Mouse (Mus musculus) neural tube, embryonic 11.5 days (tissue): ENCODE measurements around the gene Cwc25. TPM values are rescaled to one million over a fixed set of nuclear protein-coding genes. Genes with fewer than 3 reads are reported as not detected.

Experiments
- ATAC-seq: fragments of 200-750 bp; cut with Nextera tagmentation; 2 replicates; pipeline ENCODE4 v1.8.0; 2017; ENCODE audit warnings: moderate number of reproducible peaks, mild to moderate bottlenecking, moderate TSS enrichment, moderate library complexity; ENCODE audit not compliant: insufficient read depth, low FRiP score, low TSS enrichment
- DNase-seq: peaks from one replicate; pipeline ENCODE4 v3.0.0-alpha.2; 2015; ENCODE audit warnings: low spot score
- H3K27ac ChIP-seq: fragments of 300-500 bp; sonication (generic); 2 replicates; pipeline ENCODE4 v1.5.1; 2014; ENCODE audit warnings: low read depth, mild to moderate bottlenecking, low read length
- H3K27me3 ChIP-seq: fragments of 300-500 bp; sonication (generic); 2 replicates; pipeline ENCODE4 v1.6.1; 2014; ENCODE audit warnings: mild to moderate bottlenecking, low read length, mixed read lengths; ENCODE audit not compliant: control insufficient read depth, insufficient read depth
- H3K36me3 ChIP-seq: fragments of 300-500 bp; sonication (generic); 2 replicates; pipeline ENCODE4 v1.6.1; 2014; ENCODE audit warnings: mild to moderate bottlenecking, low read length, moderate library complexity, mixed read lengths; ENCODE audit not compliant: control insufficient read depth, insufficient read depth
- H3K4me1 ChIP-seq: fragments of 300-500 bp; sonication (generic); 2 replicates; pipeline ENCODE4 v1.6.1; 2014; ENCODE audit warnings: low read length, mixed read lengths; ENCODE audit not compliant: control insufficient read depth, insufficient read depth
- H3K4me2 ChIP-seq: fragments of 300-500 bp; sonication (generic); 2 replicates; pipeline ENCODE4 v1.6.1; 2014; ENCODE audit warnings: low read depth, mild to moderate bottlenecking, moderate library complexity
- H3K4me3 ChIP-seq: fragments of 300-500 bp; sonication (generic); 2 replicates; pipeline ENCODE4 v1.5.1; 2014; ENCODE audit warnings: low read depth, low read length
- H3K9ac ChIP-seq: fragments of 300-500 bp; sonication (generic); 2 replicates; pipeline ENCODE4 v1.6.1; 2014; ENCODE audit warnings: mild to moderate bottlenecking, low read length
- H3K9me3 ChIP-seq: fragments of 300-500 bp; sonication (generic); 2 replicates; pipeline ENCODE4 v1.6.1; 2016; ENCODE audit warnings: low read length; ENCODE audit not compliant: control insufficient read depth
- WGBS: fragments of 180-500 bp; shearing (Covaris S2); extraction: QIAGEN DNeasy Blood & Tissue Kit; methylation state at CpG from one replicate; pipeline ENCODE4 v1.1.7; 2014; 5-methylcytosine and 5-hydroxymethylcytosine counted together
- polyA plus RNA-seq: library from polyadenylated mRNA; unstranded; fragments of >200 nt; fragmentation: Nextera tagmentation; extraction: Ambion mirVana; gene quantifications from 2 replicates; pipeline ENCODE4 v1.2.1, GENCODE M21; 2014

Cwc25 gene
- polyA plus RNA-seq, 1 experiment from 2014 or later, result 13.7 TPM

- H3K27ac ChIP-seq, result no peak overlapping the region
- DNase-seq, result no peak
- no peaks in the 10 kb centered on the region for H3K27me3 ChIP-seq
- H3K4me1 ChIP-seq, result peaks cover 3% of the 10 kb centered on the region; the same call in 1 of the 2 replicates
- H3K4me3 ChIP-seq, result no peak overlapping the region
- no peak overlapping the region for H3K4me2 ChIP-seq
- no peaks in the 10 kb centered on the region for H3K36me3 ChIP-seq
- no peak overlapping the region for H3K9ac ChIP-seq
- WGBS, result 85% methylated on average over 14 of the region's 14 CpGs
- H3K9me3 ChIP-seq, result no peaks in the 10 kb centered on the region
- ATAC-seq, result no peak
Measured at GRCm38 (mm10) chr11:97771410-97771809, 5.1 kb upstream of the Cwc25 start.

DNA sequence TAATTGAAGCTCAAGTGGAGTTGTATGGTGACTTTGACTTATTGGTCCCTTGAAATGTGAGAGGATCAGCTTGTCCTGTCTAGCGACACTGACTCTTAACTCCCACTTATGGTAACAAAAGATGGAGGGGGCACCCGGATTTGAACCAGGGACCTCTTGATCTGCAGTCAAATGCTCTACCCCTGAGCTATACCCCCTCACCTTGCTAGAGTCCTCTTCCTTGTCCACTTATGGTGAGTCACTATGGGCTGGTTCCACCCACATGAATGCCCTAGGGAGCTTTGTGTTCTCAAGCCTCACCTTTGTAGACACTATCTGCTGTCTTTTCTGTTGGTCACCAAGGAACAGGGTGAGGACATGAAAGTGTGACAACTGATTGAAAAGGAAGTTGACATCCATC is 3.3 kb upstream of the Cwc25 start:
- H3K27me3 ChIP-seq, result no peaks in the 10 kb centered on the region
- 36% methylated on average over 2 of the region's 2 CpGs for WGBS
- no peak overlapping the region for H3K4me3 ChIP-seq
- H3K9ac ChIP-seq, result no peak overlapping the region
- peaks cover 8% of the 10 kb centered on the region; the same call in 1 of the 2 replicates for H3K4me1 ChIP-seq
- H3K4me2 ChIP-seq, result no peak overlapping the region
- no peak for DNase-seq
- H3K36me3 ChIP-seq, result no peaks in the 10 kb centered on the region
- no peak for ATAC-seq
- no peaks in the 10 kb centered on the region for H3K9me3 ChIP-seq
- no peak overlapping the region for H3K27ac ChIP-seq

DNA sequence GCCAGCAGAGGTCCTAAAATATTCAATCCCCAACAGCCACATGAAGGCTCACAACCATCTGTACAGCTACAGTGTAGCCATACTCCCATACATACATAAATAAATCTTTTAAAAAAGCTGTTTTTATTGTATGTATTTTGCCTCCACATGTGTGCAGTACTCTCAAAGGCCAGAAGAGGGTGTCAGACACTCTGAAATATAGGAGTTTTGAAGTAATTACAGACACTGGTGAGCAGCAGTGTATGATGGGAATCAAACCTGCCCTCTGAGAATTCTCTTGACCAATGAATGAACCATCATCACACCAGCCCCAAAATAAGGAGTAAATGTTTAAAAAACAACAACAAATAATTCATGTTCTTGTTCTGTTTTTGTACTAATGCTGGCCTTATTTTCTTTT is 4.7 kb downstream of the Cwc25 start:
- ATAC-seq (no peak), DNase-seq (no peak)
- H3K36me3 ChIP-seq, result peaks cover 10% of the 10 kb centered on the region

DNA sequence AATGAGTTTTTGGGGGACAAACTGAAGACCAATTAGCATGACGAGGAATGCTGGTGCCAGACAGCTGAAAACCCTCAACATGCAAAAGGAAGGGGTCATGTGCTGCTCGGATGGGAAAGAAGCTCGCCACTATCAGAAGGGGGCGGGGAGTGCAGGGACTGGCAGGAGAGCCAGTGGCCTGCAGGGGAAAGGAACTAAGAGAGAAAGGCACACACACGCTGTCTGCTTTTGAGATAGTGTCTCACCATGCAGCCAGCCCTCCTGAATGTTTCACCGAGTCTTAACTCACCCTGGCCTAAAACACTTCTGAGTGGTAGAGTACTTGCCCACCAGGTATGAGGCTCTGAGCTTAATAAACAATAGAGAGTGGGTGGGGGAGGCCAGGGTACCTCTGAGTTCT is 7.4 kb downstream of the Cwc25 start:
- 88% methylated on average over 6 of the region's 6 CpGs for WGBS
- H3K9ac ChIP-seq, result no peak overlapping the region; the same call in 1 of the 2 replicates
- no peaks in the 10 kb centered on the region for H3K4me1 ChIP-seq
- H3K9me3 ChIP-seq, result no peaks in the 10 kb centered on the region
- H3K27ac ChIP-seq, result no peak overlapping the region
- H3K4me2 ChIP-seq, result no peak overlapping the region
- ATAC-seq (no peak), DNase-seq (no peak)
- H3K4me3 ChIP-seq, result no peak overlapping the region
- peaks cover 12% of the 10 kb centered on the region for H3K36me3 ChIP-seq
- H3K27me3 ChIP-seq, result no peaks in the 10 kb centered on the region

More for the DNA sequence above, 4.7 kb downstream of the Cwc25 start:
- Histone ChIP-seq H3K9me3 (no peaks in the 10 kb centered on the region), H3K27ac (no peak overlapping the region), H3K4me2 (no peak overlapping the region), H3K4me3 (no peak overlapping the region), H3K9ac (no peak overlapping the region), H3K27me3 (no peaks in the 10 kb centered on the region), H3K4me1 (peaks cover 8% of the 10 kb centered on the region; the same call in 1 of the 2 replicates)

DNA sequence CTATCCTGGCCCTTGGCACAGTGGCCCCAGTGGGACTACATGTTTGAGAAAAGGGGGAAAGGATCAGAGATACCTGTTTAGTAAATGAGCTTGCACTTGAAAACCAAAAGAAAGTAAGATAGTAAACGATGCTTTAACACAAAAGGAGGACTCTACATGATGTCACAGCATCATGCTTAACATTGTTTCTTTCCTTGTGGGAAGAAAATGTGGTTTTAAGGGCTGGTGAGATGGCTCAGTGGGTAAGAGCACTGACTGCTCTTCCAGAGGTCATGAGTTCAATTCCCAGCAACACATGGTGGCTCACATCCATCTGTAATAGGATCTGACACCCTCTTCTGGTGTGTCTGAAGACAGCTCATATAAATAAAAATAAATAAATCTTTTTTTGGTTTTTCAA is 8.2 kb downstream of the Cwc25 start:
- ATAC-seq (no peak), DNase-seq (no peak)
- no peaks in the 10 kb centered on the region for H3K9me3 ChIP-seq
- no peak overlapping the region for H3K4me2 ChIP-seq
- no peak overlapping the region for H3K9ac ChIP-seq
- peaks cover 14% of the 10 kb centered on the region for H3K36me3 ChIP-seq
- no peaks in the 10 kb centered on the region for H3K27me3 ChIP-seq
- H3K27ac ChIP-seq, result no peak overlapping the region
- WGBS, result 87% methylated on average over 1 of the region's 1 CpGs
- H3K4me1 ChIP-seq, result no peaks in the 10 kb centered on the region
- no peak overlapping the region for H3K4me3 ChIP-seq

DNA sequence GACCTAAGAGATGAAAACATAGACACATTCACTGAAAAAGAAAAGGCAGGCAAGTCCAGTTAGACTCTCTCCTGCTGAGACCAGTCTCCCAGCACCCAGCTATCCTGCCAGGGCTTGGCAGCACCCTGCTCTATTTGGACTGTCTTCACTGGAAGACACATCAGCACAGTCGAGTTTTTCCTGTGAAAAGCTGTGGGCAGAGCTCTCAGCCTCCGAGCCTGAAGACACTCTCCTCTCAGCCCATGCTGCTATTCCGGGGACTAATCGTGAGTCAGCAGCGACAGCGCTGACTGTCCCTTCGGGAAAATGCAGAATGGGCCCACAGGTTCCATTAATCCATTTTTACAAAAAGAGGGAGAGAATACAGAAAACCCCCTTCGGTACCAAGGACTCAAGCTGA is 13.1 kb downstream of the Cwc25 start:
- Histone ChIP-seq H3K4me2 (no peak overlapping the region), H3K27ac (no peak overlapping the region), H3K9me3 (no peaks in the 10 kb centered on the region), H3K27me3 (no peaks in the 10 kb centered on the region), H3K4me1 (no peaks in the 10 kb centered on the region), H3K9ac (no peak overlapping the region), H3K36me3 (peaks cover 20% of the 10 kb centered on the region), H3K4me3 (no peak overlapping the region)
- 91% methylated on average over 8 of the region's 8 CpGs for WGBS
- DNase-seq, result no peak
- no peak for ATAC-seq

GRCm38 (mm10) chr11:97748496-97748895 is 17.9 kb downstream of the Cwc25 start:
- H3K36me3 ChIP-seq, result peaks cover 19% of the 10 kb centered on the region
- 86% methylated on average over 5 of the region's 5 CpGs for WGBS
- no peak overlapping the region for H3K27ac ChIP-seq
- no peak overlapping the region for H3K9ac ChIP-seq
- DNase-seq (no peak), ATAC-seq (no peak)
- no peak overlapping the region for H3K4me3 ChIP-seq
- peaks cover 1% of the 10 kb centered on the region; the same call in 1 of the 2 replicates for H3K4me1 ChIP-seq
- no peak overlapping the region for H3K4me2 ChIP-seq
- no peaks in the 10 kb centered on the region for H3K27me3 ChIP-seq
- no peaks in the 10 kb centered on the region for H3K9me3 ChIP-seq

- H3K4me3 ChIP-seq, result no peak overlapping the region
- DNase-seq (no peak), ATAC-seq (no peak)
- 94% methylated on average over 8 of the region's 8 CpGs for WGBS
- H3K36me3 ChIP-seq, result peaks cover 18% of the 10 kb centered on the region
- H3K4me1 ChIP-seq, result peaks cover 8% of the 10 kb centered on the region; the same call in 1 of the 2 replicates
- no peak overlapping the region for H3K9ac ChIP-seq
- H3K4me2 ChIP-seq, result no peak overlapping the region
- no peaks in the 10 kb centered on the region for H3K9me3 ChIP-seq
- no peaks in the 10 kb centered on the region for H3K27me3 ChIP-seq
- no peak overlapping the region for H3K27ac ChIP-seq
Measured at GRCm38 (mm10) chr11:97747773-97748172, 18.6 kb downstream of the Cwc25 start.

DNA sequence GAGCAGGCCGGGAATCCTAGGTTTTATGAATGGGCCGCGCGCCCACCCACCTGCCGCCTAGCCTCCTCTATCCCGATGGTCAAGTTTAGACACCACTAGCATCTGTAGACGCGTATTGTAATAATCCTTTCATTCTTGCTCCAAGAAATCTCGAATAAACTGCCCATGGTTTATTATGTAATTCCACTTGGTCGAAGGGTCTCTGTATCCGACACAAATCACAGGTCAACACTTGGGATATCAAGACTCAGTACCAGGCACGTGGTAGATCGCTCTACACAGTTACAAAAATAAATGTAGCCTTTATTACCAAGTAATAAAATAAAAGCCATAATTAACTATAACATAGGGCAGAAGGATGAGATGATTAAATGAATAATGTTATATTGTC is 21.0 kb downstream of the Cwc25 start:
- Histone ChIP-seq H3K4me2 (peak overlapping the region; percentile 34), H3K9me3 (no peaks in the 10 kb centered on the region), H3K4me1 (peaks cover 11% of the 10 kb centered on the region; the same call in 1 of the 2 replicates), H3K36me3 (peaks cover 6% of the 10 kb centered on the region; the same call in 1 of the 2 replicates), H3K27ac (no peak overlapping the region), H3K4me3 (peak overlapping the region; percentile 82), H3K9ac (no peak overlapping the region), H3K27me3 (no peaks in the 10 kb centered on the region)
- ATAC-seq (no peak), DNase-seq (no peak)
- 11% methylated on average over 13 of the region's 13 CpGs for WGBS
